Mouse (Mus musculus) adrenal gland, adult 18-20 months (tissue): ENCODE measurements around the gene Tmem44. TPM values are rescaled to one million over a fixed set of nuclear protein-coding genes. Genes with fewer than 3 reads are reported as not detected.

Experiments used
- DNase-seq, 2 experiments: peaks; one replicate each; pipeline ENCODE4 v3.0.0; 2021 to 2022; ENCODE audit warnings: low spot score in 2 of 2
- total RNA-seq, 2 experiments: library from RNA; stranded (reverse); gene quantifications; 1 replicate in 1 of 2; 2 replicates in 1 of 2; pipeline ENCODE4 v1.2.3; 2021

Tmem44 gene
- total RNA-seq, 2 experiments from 2014 or later, result 3.7 to 4.2 TPM

DNA sequence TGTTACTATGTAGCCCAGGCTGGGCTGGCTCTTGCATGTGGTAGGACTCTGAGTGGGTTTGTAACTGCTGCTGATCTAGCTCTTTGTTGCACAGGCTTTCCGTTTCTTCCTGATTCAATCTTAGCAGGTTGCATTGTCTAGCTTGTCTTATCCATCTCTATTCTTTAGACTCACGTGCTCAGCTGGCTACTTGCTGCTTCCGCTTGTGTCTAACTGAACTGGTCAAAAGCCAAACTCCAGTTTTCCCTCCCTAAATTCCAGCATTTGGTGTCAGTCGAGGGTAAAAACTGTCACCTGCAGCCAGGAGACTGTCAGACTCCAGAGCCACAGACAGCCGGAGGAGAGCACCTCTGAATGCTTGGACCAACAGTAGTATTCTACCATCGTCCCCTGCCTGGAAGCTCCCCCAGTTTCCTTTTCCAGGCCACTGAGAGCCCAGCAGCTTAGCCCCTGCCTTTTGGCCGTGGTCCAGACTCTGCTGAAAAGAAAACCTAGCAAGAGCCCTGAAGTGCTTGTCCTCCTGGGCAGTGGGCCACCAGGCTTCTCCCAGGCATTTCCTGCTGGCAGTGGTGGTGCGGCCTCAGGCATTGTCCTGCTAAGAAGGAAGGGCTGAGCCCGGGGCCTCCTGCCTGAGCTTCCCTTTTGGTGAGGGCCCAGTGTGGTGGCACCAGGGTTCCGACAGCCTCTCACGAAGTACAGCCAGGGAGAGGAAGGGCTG is 2.1 kb upstream of the Tmem44 start:
- DNase-seq, result peak; percentile 26 to 54

DNA sequence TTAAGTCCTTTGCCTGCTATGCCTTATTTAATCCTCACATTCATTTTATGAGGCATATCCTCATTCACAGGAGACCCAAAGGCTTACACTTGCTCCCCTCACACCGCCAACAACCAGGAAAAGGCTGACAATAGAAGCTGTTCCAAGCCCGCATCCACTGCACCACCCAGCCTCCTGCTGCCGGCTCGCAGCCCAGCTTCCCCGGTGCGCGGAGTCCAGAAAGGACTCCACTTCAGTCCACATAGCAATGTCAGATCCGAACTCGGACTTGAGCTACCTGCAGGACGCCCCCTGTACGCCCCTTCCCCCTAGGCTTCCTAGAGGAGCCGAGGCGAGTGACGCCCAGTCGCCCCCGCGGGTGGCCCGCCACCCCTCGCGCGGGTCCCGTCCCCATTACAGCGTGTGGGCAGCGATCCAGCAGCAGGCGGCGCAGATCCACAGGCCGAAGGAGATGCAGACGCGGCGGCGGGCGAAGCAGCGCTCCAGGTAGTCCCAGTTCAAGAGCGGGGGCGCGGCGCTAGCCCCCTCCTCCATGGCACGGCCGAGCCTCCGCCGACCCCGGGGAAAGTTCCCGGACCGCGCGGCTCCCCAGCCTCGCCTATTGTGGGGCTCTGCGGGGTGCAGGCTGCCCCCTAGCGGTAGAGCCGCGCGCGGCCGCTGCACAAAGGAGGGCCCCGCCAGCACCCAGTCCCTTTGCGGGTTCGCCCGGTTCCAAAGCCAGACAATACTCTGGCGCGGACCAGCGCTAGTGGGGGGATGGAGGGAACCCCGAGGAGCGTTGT is 485 bp downstream of the Tmem44 start:
- peak; percentile 76 to 83 for DNase-seq

DNA sequence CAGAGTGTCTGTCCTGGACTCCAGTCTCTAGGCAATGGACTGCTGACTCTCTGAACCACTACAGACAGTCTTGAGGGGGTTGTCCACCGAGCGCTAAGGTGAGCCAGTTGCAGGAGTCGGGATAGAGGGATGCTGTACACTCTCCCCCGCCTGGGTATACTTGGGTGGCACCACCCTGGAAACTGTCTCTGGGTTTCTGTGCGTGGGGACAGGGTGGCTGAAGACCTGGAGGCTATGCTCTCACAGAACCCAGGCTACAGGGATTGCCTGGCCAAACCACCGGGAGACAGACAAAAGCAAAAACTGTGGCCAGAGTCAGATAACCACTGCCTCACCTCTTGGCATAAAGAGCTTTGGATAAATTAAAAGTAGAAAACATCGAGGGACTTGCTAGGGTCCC is 1.1 kb downstream of the Tmem44 start:
- no peak for DNase-seq

DNA sequence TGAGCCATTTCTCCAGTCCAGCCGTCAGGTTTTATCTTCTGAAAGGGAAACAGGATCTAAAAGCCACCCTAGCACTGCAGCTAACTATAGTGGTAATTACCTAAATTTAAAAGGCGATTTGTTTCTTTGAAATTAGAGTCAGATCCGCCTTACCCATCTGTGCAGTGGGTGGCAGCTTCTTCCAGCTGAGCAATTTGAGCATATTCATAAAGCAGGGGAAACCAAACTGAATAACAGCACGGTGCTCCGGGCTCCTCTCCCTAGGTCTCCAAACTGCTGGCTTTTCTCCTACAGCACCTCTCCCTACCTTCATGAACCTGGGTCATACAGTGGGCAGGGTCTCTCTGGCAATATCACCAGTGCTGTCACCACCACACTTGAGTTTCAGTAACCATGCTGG is 2.4 kb downstream of the Tmem44 start:
- no peak for DNase-seq

DNA sequence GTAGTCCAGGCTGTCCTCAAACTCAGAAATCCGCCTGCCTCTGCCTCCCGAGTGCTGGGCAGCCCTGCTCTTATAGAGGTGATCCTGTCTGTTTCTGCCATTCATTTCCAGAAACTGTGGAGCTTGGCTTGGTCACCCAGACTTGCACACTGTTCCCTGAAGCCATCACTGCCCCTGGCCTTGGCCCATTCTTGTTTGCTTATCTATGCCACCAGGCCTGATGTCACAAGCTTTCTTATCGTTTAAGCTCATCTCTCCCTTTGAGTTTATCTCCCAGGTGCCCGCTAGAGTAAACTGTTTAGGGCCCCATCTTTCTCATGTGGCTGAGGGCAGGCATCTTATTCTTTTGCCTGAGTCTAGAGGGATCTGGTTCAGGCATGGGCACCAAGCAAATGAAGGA is 5.9 kb downstream of the Tmem44 start:
- no peak for DNase-seq

DNA sequence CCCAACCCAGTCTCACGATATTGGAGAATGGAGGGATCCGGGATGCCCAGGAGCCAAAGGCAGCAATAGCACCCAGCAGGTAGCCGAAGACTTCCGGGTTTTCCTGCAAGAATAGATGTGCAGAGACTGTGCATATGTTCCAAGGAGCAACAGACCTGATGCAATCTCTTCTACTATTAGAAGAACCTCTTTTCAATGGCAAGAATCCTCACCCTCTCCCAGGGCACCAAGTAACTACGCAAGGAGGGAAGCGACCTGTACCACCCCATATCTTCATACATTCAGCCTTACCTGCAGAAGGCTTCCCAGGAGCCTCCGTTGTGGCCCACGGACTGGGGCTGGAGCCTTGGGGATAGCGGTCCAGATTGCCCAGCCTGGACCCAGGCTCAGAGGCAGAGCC is 7.3 kb downstream of the Tmem44 start:
- DNase-seq, result no peak

DNA sequence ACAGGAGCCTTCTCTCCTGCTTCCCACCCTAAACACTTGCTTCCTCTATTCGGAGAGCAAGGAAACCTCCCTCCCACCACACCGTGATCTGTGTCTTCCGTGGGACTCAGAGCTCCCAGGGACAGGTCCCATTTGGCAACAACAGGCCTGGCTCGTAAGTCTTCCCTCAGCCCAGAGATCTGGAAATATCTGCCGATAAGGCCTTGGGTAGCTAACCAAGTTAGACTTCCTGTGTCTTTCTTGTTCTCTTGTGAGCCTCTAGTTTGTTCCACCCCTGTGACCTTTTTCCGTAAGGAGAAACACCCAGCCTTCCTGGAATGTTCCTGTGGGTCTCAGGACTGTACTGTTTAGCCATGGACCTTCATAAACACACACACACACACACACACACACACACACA is 7.8 kb downstream of the Tmem44 start:
- no peak for DNase-seq

DNA sequence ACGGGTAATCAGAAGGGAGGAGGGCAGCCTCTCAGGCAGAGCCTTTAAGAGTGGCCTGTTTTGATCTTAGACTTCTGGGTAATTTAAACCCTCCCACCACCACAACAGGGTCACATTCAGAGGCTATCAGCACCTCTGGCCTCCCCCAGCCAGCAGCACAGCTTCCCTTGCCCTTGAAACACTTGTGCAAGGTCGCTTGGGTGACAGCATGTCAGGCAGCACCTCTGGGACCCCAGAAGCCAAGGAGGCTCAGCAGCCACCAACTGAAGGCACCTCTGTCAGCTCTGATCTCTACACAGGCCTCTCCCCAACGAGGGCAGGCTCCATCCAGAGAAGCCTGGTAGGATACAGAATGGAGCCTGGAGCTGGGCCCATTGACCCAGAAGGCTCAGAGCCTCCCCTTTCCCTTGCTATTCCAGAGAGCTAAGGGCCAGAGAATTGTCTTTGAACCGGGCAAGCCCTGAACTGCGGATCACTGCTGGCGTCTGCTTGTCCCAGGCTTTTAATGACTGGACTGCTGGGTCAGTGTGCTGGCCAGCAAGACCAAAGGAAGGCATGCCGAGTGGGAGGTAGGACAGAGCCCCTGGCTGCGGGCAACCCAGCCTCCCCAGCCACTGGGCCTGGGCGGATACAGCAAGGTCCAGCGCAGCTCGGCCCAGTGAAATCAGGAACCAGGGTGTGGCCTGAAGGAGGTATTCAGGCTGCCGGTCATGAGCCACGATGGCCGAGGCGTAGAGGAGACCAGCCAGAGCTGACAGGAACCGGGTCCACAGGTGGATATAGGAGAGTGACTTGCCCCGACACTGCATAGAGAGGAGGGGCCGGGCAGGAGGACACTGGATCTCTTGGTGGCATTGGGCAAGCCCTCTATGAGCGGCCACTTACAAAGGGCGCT is 10.3 kb downstream of the Tmem44 start:
- no peak for DNase-seq

DNA sequence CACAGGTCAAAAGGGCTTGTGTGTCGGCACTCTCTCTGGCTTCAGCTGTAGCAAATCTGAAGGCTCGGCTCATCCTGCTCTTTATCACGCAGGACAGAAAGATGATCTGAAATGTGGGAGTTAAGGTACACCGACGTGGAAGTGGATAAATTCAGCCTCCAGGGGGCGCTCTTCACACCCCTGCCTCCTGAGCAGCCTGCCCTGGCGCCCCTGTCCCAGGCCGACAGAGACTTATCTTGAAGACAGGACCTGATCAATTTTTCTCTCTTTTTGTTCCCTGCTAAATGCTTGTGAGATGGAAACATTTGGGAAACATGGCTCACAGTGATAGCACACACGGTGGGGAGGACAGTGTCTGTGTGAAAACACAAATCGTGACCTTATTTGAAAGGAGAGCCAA is 11.2 kb downstream of the Tmem44 start:
- DNase-seq, result peak; percentile 54 to 66

DNA sequence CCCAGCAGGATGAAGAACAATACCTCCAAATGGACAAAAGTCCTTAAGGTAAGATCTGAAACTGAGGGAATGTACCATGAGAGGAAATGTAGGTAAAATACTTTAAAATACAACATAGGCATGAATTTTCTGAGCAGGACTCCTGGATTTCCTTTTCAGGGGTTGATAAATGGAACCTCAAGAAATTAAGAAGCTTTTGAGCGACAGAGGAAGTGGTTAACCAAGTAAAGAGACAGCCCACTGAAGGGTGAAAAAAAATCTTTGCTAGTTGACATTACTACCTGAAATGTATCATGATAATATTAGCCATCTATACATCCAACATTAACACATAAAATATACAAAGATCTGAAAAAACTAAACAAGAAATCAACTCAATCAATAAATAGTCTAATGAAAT is 15.6 kb downstream of the Tmem44 start:
- DNase-seq, result no peak

DNA sequence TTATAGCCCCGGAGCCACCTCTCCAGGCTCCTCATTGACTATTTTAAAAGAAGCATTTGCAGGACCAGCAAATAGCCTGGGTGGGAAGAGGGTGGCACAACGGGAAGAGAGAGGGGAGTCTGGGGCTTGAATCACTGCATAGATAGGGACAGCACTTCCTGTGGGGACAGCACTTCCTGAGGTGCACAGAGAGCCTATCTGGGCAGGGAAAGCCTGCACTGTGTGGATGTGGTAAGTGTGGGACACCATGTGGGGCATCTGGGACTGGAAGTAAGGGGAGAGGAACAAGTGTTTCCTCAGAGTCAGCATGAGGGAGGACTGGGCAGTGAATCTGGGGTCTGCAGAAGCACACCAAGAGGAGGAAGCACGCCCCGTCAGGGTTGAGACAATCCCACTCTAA is 17.1 kb downstream of the Tmem44 start:
- no peak for DNase-seq

DNA sequence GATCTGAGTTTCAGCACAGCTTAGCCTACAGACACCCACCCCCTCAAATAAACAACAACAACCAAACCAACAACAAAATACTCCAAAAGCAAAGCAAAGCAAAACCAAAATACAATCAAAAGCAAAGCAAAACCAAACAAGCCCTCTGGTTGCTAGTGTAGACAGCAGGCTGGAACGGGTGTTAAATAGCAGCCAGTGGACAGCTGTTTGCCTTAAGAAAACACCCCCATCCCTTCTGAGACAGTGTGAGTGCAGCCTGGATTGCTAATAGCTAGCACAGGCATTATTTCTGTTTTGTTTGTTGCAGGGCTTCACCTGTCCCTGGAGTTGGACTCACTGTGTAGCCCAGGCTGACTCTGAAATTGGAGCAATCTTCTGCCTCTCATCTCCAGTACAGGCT is 17.7 kb downstream of the Tmem44 start:
- DNase-seq, result no peak

DNA sequence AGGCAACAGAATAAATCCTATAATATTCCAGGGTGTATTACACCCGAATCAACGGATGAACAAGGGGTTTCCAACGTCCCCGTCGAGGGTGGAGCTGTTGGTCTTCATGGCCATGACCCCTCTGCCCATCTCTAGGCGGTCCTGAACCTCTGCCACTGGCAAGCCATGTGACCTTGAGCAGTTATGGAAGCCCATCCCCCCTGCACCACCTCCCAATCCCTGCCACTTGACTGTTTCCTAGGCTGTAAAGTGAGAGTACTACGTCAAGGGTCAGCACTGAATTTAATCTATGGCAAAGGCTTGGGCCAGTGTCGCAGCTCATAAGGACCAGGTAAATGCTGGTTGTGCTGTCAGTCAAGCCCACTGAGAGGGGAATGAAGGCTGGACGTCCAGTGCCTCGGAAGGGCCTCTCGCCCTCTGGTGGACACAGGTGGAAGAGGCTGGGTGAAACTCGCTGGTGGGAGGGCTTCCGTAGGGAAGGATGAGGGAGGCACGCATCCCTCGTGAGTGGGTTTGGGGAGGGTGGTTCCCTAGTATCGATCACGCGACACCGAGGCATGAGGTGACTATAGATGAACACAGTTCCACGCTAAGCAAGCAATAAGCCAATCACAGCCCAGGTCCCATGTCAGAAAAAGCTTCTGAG is 18.8 kb downstream of the Tmem44 start:
- DNase-seq, result peak; percentile 39 to 59

DNA sequence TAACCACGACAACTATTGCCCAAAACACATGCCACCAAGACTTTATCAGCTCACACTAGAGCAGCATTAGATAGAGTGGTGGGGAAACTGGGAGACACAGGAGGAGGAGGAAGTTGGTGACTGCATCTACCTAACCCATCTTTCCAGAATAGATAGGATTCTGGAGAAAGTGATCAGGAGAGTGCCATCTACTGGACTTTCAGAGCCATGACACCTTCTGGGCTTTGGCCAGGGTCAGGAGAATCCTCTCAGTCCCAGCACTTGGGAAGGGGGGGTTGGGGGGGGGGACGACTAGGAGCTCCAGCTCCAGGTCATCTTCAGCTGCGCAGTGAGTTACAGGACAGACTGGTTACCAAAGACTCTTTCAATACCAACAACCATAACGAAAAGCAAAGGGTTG is 19.8 kb downstream of the Tmem44 start:
- DNase-seq, result no peak

DNA sequence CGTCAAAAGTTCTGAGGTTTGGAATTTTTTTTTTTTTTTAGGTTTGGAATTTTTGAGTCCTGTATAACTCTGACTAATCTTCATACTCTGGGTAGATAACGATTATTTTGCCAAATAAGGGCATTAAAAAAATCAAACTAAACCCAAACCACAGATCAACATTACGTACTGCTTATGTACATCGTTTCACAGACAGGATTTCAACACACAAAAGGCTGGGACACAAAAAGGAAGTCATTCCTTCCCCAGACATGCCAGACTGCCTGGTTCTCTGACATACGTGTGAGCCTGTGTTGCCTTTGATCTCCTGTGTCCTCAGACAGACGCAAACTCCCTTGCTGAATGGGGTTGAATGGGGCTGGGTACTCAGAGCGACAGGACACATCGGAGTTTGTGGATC is 22.3 kb downstream of the Tmem44 start:
- DNase-seq, result no peak

DNA sequence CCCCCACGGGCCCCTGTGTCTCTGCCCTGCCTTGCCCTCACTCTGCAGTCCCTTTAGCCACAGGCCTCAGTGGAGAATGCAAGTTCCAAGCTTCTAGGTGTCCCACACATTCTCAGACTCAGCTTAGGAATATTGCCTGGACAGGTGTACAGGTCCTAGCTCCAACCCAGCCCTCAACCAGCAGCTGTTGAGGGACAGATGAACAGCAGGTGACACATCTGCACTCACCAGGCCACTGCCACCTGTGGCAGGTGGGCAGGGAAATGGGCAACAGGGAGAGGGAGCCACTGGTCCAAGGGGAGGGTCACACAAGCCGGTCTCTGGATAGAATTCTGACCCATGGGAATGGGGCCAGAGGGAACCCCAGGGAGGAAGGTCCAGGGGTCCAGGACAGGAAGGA is 22.8 kb downstream of the Tmem44 start:
- no peak for DNase-seq

DNA sequence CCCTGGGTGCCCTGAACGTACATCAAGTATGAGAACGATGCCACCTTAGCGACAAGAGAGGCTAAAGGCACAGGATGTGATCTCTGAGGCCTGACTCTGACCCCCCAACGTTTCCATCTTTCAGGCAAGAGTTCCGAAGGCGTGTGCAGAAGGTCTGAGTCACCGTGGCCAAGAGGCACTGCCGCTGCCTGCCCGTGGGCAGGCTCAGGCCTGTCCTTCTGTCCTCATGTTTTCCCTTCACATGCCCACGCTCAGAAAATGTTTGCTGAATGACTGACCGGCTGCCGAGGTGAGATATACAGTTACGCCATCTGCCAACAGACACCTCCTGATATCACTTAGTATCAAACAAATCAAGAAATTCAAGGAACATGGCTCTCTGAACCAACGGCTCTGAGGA is 24.9 kb downstream of the Tmem44 start:
- DNase-seq, result no peak

DNA sequence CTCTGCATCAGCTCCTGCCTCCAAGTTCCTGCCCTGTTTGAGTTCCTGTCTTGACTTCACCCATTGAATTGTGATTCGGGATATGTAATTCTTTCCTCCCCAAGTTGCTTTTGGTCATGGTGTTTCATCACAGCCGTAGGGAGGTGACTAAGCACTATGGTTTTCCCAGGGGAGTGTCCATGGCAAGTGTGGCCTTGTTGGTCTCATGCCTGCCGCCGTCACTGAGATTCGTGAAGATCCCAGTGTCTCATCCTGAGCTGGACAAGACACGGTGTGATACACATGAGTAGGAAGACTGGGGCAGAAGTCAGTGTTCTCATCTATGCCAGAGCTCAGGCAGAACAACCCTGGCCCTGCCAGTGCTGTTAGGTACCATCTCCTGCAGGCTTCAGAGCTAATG is 26.2 kb downstream of the Tmem44 start:
- DNase-seq, result no peak

DNA sequence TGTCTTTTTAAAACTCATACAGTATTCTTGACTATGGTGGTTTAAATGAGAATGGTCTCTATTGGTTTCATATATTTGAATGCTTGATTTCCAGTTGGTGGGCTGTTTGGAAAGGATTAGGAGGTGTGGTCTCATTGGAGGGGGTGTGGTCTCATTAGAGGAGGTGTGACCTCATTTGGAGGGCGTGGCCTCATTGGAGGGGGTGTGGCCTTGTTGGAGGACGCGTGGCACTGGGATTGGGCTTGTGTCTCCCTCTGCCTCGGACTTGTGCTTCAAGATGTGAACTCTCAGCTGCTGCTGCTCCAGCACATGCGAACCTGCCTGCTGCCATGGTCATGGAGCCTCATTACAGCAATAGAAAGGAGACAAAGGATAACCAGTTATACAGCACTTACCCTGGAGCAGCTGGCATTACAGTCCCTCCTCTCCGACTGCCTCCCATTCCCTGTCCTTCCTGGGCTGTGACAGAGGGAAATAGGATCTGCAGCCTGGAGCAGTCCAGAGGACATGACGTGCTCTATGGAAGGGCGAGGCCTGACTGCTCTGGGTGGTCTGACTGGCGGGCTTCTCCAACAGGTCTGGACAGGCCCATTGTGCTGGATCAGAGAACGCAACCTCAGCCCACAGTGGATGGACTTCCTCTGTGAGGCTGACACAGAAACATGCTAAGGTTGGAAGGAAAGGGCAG is 28.2 kb downstream of the Tmem44 start:
- no peak for DNase-seq

DNA sequence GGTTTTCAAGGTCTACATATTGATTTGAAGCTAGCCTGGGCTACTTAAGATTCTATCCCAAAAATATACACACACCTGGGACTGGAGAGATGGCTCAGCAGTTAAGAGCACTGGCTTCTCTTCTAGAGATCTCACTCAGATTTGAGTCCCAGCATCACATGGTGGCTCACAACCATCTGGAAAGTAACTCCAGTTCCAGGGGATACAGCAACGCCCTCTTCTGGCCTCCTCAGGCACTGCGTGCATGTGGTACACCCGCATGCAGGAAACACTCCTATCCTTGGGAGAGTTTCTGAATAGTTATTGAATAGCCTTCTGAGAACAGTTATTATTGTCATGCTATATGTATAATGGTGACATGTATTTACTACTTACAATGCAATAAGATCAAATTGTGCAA is 29.5 kb downstream of the Tmem44 start:
- DNase-seq, result no peak

DNA sequence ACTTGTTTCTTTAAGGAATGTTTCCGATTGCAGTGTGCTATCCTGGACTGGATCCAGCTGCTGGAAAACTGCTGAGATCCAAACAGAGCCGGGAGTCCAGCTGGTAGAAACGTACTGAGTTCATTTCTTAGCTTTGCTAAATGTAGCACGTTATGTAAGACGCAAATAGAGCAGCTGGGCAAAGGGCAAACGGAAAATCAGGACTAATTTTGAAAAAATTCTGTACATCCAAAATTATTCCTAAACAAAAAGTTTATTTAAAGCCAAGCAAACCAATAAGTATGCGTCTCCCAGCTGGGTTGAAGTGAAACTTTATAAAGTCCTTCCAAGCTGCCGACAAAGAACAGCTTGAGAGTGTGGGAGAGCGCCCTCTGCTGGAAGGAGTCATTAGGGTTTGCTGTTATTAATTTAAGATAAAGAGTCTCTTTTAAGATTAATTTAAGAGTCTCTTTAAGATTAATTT is 30.2 kb downstream of the Tmem44 start:
- DNase-seq, result peak; percentile 80 to 84
